Mouse (Mus musculus): Measurements from ENCODE around the gene Tmcc1.
"Not testable (repeated sequence)": the region's sequence is repeated elsewhere in the genome, so short reads cannot be mapped to it uniquely, and the experiment has no call there.

Gene Tmcc1

GRCm38 (mm10) chr6:116193394-116194393 lies at the start of gene Tmcc1:
Gene Tmcc1 (minus strand): TSS chr6:116193486.
- peak; percentile 99 for DNase-seq (ENCODE audit: low read depth, low spot score)

DNA sequence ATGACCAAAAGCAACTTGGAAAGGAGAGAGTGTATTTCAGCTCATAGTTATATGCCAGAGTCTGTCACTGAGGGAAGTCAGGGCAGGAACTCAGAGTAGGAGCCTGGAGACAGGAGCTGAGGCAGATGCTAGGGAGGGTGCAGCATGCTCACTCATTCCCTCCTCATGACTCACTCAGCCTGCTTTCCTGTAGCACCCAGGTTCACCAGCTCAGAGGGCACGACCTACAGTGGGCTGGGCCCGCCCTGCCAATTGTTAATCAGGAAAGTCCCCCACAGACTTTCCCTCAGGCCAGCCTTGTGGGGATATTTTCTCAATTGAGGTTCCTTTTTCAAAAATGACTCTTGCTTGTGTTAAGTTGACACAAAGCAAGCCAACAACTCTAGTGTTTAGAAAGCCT lies 47.1 kb upstream of the Tmcc1 start:
- DNase-seq (ENCODE audit: low read depth, low spot score): no peak

DNA sequence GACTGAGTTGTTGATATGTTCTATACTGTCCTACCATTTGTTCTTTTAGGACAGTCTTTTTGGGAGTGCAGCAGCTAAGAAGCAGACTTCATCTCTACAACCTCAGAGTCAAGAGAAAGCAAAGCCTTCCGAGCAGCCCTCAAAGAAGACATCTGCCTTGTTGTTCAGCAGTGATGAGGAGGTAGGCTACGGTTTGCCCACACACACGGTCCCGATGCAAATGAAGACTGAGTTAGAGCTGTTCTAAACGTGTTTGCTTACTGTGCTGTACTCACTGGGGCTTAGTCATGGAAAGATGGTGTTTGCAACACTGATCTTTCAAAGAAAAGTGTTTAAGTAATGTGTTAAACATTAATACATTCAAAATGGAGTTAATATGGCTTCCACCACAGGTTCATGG lies 44.8 kb upstream of the Tmcc1 start:
- DNase-seq (ENCODE audit: low read depth, low spot score): no peak

- no peak for DNase-seq (ENCODE audit: low read depth, low spot score)
Measured at GRCm38 (mm10) chr6:116235336-116235735, 42.0 kb upstream of the Tmcc1 start.

- DNase-seq (ENCODE audit: low read depth, low spot score): not testable (repeated sequence)
Measured at GRCm38 (mm10) chr6:116234821-116235220, 41.5 kb upstream of the Tmcc1 start.

DNA sequence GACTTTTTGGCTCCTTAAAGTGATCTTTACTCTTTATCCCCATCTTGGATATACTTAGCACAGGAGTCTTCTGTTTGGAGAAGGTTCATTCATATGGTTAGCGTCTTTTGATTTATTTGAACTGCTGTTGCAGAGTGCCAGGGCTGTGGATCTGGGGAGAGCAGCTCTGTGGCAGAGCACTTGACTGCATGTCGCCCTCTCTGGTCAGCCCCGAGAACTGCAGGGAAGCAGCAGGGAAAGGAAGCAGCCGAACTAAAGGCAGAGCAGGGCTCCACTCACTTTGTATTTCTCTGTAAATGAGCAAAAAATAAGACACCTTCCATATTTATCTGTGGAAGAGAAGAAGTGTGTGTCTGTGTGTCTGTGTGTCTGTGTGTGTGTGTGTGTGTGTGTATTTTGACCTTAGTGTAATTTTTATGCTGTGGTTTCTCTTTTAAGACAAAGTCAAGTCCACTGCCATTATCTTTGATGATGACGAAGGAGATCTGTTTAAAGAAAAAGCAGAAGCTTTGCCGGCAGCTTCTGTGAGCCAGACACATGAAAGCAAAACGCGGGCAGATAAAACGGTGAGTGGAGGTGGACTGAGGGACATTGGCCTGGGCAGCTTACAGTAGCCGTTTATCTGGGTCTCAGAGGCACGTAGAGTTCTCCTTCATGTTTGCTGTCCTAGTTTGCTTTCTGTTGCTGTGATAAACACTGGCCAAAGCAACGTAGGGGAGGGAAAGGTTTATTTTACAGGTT lies 35.7 kb upstream of the Tmcc1 start:
- DNase-seq (ENCODE audit: low read depth, low spot score): peak; percentile 74

- no peak for DNase-seq (ENCODE audit: low read depth, low spot score)
Measured at GRCm38 (mm10) chr6:116227767-116228166, 34.5 kb upstream of the Tmcc1 start.

GRCm38 (mm10) chr6:116207729-116208534 lies 14.6 kb upstream of the Tmcc1 start, which contains the start of gene Washc2:
Gene Washc2 (plus strand): TSS chr6:116208038.
- DNase-seq (ENCODE audit: low read depth, low spot score): peak; percentile 99

GRCm38 (mm10) chr6:116199682-116200081 lies 6.4 kb upstream of the Tmcc1 start:
- DNase-seq (ENCODE audit: low read depth, low spot score): no peak

DNA sequence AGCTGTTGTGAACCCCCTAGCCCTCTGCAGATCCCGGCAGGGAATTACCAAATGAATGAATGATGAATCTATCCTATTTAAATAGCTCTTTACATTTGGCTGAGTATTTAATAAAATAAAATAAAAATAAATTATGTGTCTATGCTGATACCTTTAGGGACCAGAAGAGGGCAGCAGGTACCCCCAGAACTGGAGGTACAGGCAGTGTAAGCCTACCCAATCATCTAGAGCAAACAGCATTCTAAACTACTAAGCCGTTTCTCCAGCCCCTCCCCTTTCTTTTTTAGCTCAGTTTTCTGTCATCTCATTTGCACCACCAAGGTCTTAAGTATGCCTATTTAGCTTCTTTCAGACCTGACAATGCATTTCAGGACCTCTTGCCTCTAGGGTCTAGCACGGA lies 4.9 kb upstream of the Tmcc1 start:
- peak; percentile 77 for DNase-seq (ENCODE audit: low read depth, low spot score)

GRCm38 (mm10) chr6:116195811-116196210 lies 2.5 kb upstream of the Tmcc1 start:
- DNase-seq (ENCODE audit: low read depth, low spot score): peak; percentile 66

GRCm38 (mm10) chr6:116192809-116193311 lies 426 bp downstream of the Tmcc1 start:
- peak; percentile 54 for DNase-seq (ENCODE audit: low read depth, low spot score)

GRCm38 (mm10) chr6:116189417-116189816 lies 3.9 kb downstream of the Tmcc1 start:
- no peak for DNase-seq (ENCODE audit: low read depth, low spot score)

GRCm38 (mm10) chr6:116186485-116186884 lies 6.8 kb downstream of the Tmcc1 start:
- DNase-seq (ENCODE audit: low read depth, low spot score): no peak

- no peak for DNase-seq (ENCODE audit: low read depth, low spot score)
Measured at GRCm38 (mm10) chr6:116183509-116183908, 9.8 kb downstream of the Tmcc1 start.

DNA sequence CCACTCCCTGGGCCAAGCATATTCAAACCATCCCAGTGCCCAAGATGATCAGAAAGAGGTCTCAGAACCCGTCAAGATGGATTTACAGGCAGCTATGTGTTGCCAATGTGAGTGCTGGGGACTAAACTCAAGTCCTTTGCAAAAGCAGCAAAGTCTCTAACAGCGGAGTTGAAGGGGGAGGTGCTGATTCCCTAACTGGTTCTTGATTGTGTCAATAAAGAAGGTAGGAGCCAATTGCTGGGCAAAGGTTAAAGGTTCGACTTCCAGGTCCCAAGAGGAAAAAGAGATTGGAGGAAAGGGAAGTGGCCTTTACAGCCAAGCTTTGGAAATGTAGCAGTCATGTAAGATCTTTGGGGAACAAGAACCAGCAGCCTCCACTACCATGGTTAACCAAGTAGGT lies 12.6 kb downstream of the Tmcc1 start:
- peak; percentile 14 for DNase-seq (ENCODE audit: low read depth, low spot score)

DNA sequence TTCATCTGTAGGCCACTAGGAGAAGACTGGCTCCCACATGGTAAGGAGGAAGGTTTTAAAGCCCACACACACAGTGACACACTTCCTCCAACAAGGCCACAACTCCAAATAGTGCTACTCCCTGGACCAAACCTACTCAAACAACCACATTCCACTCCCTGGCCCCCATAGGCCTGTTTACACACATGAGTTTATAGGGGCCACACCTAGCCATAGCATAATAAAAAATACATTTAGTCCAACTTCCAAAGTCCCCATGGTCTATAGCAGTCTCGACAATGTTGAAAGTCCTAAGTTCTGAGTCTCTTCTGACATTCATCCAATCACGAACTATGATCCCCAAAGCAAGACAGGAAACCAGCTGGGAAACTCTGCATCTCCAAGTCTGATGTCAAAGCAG lies 14.9 kb downstream of the Tmcc1 start:
- DNase-seq (ENCODE audit: low read depth, low spot score): no peak

- not testable (repeated sequence) for DNase-seq (ENCODE audit: low read depth, low spot score)
Measured at GRCm38 (mm10) chr6:116173511-116174099, 19.7 kb downstream of the Tmcc1 start.

GRCm38 (mm10) chr6:116166383-116166782 lies 26.9 kb downstream of the Tmcc1 start:
- no peak for DNase-seq (ENCODE audit: low read depth, low spot score)

GRCm38 (mm10) chr6:116154854-116155624 lies 38.2 kb downstream of the Tmcc1 start:
- DNase-seq (ENCODE audit: low read depth, low spot score): no peak
